Mouse (Mus musculus) hindbrain, postnatal 0 days (tissue): ENCODE results near the gene 2510009E07Rik. TPM values are rescaled to one million over a fixed set of nuclear protein-coding genes. Genes with fewer than 3 reads are reported as not detected.

Experiments
- ATAC-seq: fragments of 200-750 bp; cut with Nextera tagmentation; 2 replicates; pipeline ENCODE4 v1.8.0; 2017; ENCODE audit warnings: mild to moderate bottlenecking, moderate TSS enrichment, moderate library complexity
- DNase-seq: peaks from one replicate; pipeline ENCODE4 v3.0.0-alpha.2; 2015; ENCODE audit warnings: low spot score
- H3K27ac ChIP-seq: fragments of 300-500 bp; sonication (generic); 2 replicates; pipeline ENCODE4 v1.5.1; 2014; ENCODE audit warnings: mild to moderate bottlenecking
- H3K27me3 ChIP-seq: fragments of 300-500 bp; sonication (generic); 2 replicates; pipeline ENCODE4 v1.6.1; 2014; ENCODE audit warnings: low read length, mixed read lengths; ENCODE audit not compliant: insufficient read depth
- H3K36me3 ChIP-seq: fragments of 300-500 bp; sonication (generic); 2 replicates; pipeline ENCODE4 v1.6.1; 2014; ENCODE audit warnings: low read length, mixed read lengths; ENCODE audit not compliant: insufficient read depth
- H3K4me1 ChIP-seq: fragments of 300-500 bp; sonication (generic); 2 replicates; pipeline ENCODE4 v1.6.1; 2014; ENCODE audit warnings: antibody characterized with exemption, low read length, mixed read lengths; ENCODE audit not compliant: insufficient read depth
- H3K4me2 ChIP-seq: fragments of 300-500 bp; sonication (generic); 2 replicates; pipeline ENCODE4 v1.6.1; 2014; ENCODE audit warnings: low read depth, mild to moderate bottlenecking, low read length, moderate library complexity, mixed read lengths
- H3K4me3 ChIP-seq: fragments of 300-500 bp; sonication (generic); 2 replicates; pipeline ENCODE4 v1.5.1; 2014; ENCODE audit warnings: low read length
- H3K9ac ChIP-seq: fragments of 300-500 bp; sonication (generic); replicated peaks from 2 replicates; pipeline ENCODE4 v1.6.1; 2014; ENCODE audit warnings: mild to moderate bottlenecking, low read length, moderate library complexity, mixed read lengths
- H3K9me3 ChIP-seq: fragments of 300-500 bp; sonication (generic); 2 replicates; pipeline ENCODE4 v1.6.1; 2016; ENCODE audit warnings: low read length, mixed read lengths
- CTCF ChIP-seq: IDR thresholded peaks from 2 replicates; pipeline ENCODE4 v1.5.1; 2016; ENCODE audit warnings: antibody characterized with exemption, control low read depth, low read depth
- WGBS: fragments of 180-500 bp; shearing (Covaris S2); extraction: QIAGEN DNeasy Blood & Tissue Kit; methylation state at CpG from one replicate; pipeline ENCODE4 v1.1.7; 2014; 5-methylcytosine and 5-hydroxymethylcytosine counted together
- polyA plus RNA-seq: library from polyadenylated mRNA; unstranded; fragments of >200 nt; fragmentation: Nextera tagmentation; extraction: Ambion mirVana; gene quantifications from 2 replicates; pipeline ENCODE4 v1.2.1, GENCODE M21; 2015
- total RNA-seq: library from RNA; depleted of rRNA; stranded (reverse); fragments of >200 nt; gene quantifications from 2 replicates; pipeline ENCODE4 v1.2.3, GENCODE M21; 2014

2510009E07Rik gene
- total and polyA plus RNA-seq, 2 experiments from 2014 or later = 46.8 to 54.4 TPM

DNA sequence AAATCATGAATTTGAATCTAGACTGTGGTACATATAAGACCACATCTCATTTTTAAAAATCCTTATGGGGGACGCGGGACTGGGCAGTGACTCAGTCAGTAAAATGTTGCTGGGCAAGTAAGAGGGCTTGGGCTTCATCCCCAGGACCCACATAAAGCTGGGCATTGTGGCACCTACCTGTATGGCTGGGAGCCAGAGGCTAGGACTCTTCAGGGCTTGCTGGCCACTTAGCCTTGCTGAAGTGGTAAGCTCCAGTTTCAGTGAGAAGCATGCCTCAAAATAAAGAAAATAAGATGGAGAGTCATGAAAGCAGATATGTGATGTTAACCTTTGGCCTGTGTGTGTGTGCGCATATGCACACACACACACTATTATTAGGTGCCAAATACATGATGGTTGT is 33.0 kb upstream of the 2510009E07Rik start:
- no peak overlapping the region for H3K9ac ChIP-seq
- H3K27ac ChIP-seq = no peak overlapping the region
- WGBS = 90% methylated on average over 3 of the region's 3 CpGs
- H3K4me1 ChIP-seq = no peaks in the 10 kb centered on the region
- H3K9me3 ChIP-seq = no peaks in the 10 kb centered on the region
- DNase-seq = no peak
- no peak for ATAC-seq
- TF ChIP-seq CTCF = no peak
- no peak overlapping the region for H3K4me2 ChIP-seq
- no peak overlapping the region for H3K4me3 ChIP-seq
- no peaks in the 10 kb centered on the region for H3K36me3 ChIP-seq
- H3K27me3 ChIP-seq = no peaks in the 10 kb centered on the region

DNA sequence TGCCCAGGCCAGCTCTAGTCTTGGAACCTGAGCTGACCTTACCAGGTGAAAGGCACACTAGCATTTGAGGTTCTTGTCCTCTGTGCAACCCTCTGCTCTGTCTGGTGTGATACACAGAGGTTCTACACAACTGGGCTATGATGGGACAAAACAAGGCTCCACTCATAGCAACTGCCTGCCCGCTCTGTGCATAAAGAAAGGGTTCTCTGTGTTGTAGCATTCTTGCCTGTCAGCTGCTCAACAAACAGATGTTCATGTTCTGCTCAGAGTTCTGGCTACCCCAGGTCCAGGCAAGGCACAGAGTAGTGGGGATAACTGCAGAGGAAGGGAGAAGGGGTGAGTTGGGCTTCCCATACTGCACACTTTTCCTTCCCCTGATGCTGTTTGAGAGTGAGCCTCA is 29.8 kb upstream of the 2510009E07Rik start:
- 79% methylated on average over 1 of the region's 1 CpGs for WGBS
- TF ChIP-seq CTCF = no peak
- no peak overlapping the region for H3K27ac ChIP-seq

DNA sequence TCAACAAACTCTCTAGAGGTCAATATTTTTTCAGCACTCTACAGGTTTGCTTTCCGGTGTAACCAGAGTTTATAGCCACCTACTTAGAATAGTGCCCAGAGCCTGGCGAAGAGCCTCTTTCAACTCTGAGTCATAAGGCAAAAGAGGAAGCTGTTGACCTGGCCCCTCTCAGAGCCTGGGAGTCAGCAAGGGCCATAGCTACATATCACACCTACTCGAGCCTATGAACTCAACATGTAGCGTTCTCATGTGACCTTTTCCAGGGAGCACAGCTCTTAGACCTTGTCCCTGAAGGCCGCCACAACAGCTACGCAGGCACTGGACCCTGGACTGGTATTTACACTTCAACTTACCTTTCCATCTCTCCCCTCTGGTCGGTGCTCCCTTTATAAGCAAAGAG is 25.3 kb upstream of the 2510009E07Rik start:
- Histone ChIP-seq H3K9me3 (no peaks in the 10 kb centered on the region), H3K36me3 (no peaks in the 10 kb centered on the region), H3K4me2 (no peak overlapping the region), H3K9ac (no peak overlapping the region), H3K4me1 (no peaks in the 10 kb centered on the region), H3K27me3 (no peaks in the 10 kb centered on the region), H3K4me3 (no peak overlapping the region), H3K27ac (no peak overlapping the region)
- 95% methylated on average over 7 of the region's 7 CpGs for WGBS
- DNase-seq (no peak), ATAC-seq (no peak)
- no peak for TF ChIP-seq CTCF

More for the DNA sequence above, 29.8 kb upstream of the 2510009E07Rik start:
- Histone ChIP-seq H3K36me3 (no peaks in the 10 kb centered on the region), H3K4me2 (no peak overlapping the region), H3K9me3 (no peaks in the 10 kb centered on the region), H3K27me3 (no peaks in the 10 kb centered on the region), H3K4me3 (no peak overlapping the region), H3K9ac (no peak overlapping the region), H3K4me1 (no peaks in the 10 kb centered on the region)
- ATAC-seq (no peak), DNase-seq (no peak)

DNA sequence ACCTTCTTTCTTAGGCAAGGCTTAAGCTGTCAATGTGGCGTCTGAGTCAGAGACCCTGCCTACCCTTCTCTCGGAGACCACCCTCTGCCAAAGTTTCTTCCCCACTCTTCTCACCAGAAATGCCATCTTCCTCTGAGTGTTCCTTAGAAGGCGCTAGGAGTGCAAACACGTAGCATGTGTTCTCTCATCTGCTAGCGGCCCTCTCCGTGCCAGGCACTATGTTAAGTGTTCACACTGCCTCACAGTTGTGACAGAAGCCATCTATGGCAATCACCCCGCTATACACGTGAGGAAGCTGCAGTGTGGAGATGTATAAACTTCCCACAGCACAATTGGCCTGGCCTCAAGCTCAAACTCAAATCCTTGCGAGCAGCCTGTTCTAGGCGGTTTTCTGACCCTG is 20.1 kb upstream of the 2510009E07Rik start:
- DNase-seq = no peak
- Histone ChIP-seq H3K9ac (no peak overlapping the region), H3K4me1 (no peaks in the 10 kb centered on the region), H3K4me2 (no peak overlapping the region), H3K4me3 (no peak overlapping the region), H3K27me3 (no peaks in the 10 kb centered on the region), H3K9me3 (0 out of 2 replicates have a peak, but pooled peaks cover 2% of the 10 kb centered on the region), H3K36me3 (no peaks in the 10 kb centered on the region), H3K27ac (no peak overlapping the region)
- no peak for ATAC-seq
- TF ChIP-seq CTCF = no peak
- WGBS = 90% methylated on average over 10 of the region's 10 CpGs

DNA sequence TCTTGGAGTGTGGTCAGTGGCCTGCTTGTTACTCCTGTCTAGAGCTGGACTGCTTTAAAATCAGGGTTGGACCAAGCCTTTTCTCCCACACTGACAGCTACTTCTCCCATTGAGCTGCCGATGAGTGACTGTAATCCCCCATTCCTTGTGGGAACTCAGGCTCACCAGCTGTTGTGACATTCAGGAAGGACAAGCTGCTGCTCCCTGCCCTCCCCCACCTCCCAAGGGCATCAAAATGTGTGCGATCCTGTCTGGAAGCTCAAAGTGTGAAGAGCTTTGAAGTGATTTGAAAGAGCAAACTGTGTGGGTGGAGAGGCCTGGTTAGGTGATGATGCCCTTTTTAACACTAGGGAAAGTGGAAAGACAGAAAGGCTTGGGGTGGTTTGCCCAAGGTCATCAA is 15.9 kb upstream of the 2510009E07Rik start:
- no peaks in the 10 kb centered on the region for H3K4me1 ChIP-seq
- TF ChIP-seq CTCF = no peak
- no peak for ATAC-seq
- H3K9me3 ChIP-seq = 0 out of 2 replicates have a peak, but pooled peaks cover 2% of the 10 kb centered on the region
- no peak for DNase-seq
- no peaks in the 10 kb centered on the region for H3K36me3 ChIP-seq
- H3K4me3 ChIP-seq = no peak overlapping the region
- no peak overlapping the region for H3K9ac ChIP-seq
- H3K4me2 ChIP-seq = no peak overlapping the region
- no peak overlapping the region for H3K27ac ChIP-seq
- 36% methylated on average over 2 of the region's 2 CpGs for WGBS
- H3K27me3 ChIP-seq = no peaks in the 10 kb centered on the region

DNA sequence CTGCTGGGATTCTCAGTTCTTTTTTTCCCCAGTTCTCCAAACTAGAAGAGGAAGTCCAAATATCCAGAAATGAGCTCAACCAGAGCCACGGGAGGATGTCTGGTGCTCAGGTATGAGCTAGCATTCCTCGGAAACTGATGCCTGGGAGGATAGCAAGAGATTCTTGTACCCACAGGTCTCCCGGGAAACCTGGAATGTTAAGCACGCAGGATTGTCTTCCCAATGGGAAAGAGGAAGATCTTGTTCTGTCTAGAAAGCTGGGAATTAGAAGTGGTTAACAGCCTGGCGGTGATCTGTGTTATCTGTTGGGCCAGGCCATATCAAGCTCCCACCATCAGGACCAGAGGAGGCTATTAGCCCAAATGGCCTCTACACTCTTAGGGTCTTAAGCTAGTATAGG is 10.2 kb upstream of the 2510009E07Rik start:
- Histone ChIP-seq H3K9me3 (0 out of 2 replicates have a peak, but pooled peaks cover 3% of the 10 kb centered on the region), H3K9ac (no peak overlapping the region), H3K36me3 (no peaks in the 10 kb centered on the region), H3K4me2 (no peak overlapping the region), H3K27me3 (no peaks in the 10 kb centered on the region), H3K4me1 (no peaks in the 10 kb centered on the region), H3K27ac (no peak overlapping the region), H3K4me3 (no peak overlapping the region)
- 51% methylated on average over 5 of the region's 5 CpGs for WGBS
- no peak for ATAC-seq
- no peak for DNase-seq
- no peak for TF ChIP-seq CTCF

DNA sequence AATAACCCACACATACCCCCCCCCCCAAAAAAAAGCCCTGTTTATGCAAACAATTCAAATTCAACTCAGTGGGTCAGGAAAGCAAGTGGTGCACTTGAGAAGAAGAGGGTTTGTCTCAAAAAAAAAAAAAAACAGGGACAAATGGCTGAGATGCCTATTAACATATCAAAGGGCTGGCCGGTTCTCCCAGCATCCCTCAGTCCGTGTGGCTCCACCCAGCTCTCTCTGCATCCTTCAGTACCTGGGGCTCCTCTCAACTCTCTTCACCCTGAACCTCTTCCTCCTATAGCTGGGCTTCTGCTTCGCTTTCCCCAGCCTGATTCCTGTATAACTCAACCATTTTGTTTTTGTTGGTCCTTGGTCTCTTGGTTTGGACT is 7.8 kb upstream of the 2510009E07Rik start:
- no peak overlapping the region for H3K9ac ChIP-seq
- DNase-seq = peak; percentile 34

More for the DNA sequence above, 7.8 kb upstream of the 2510009E07Rik start:
- ATAC-seq = peak; percentile 64; the same call in 1 of the 2 replicates
- no peak for TF ChIP-seq CTCF
- no peaks in the 10 kb centered on the region for H3K27me3 ChIP-seq
- H3K36me3 ChIP-seq = no peaks in the 10 kb centered on the region
- peak overlapping the region; percentile 43 for H3K4me2 ChIP-seq
- no peak overlapping the region for H3K4me3 ChIP-seq
- no peak overlapping the region for H3K27ac ChIP-seq
- 8% methylated on average over 3 of the region's 3 CpGs for WGBS
- H3K9me3 ChIP-seq = 0 out of 2 replicates have a peak, but pooled peaks cover 3% of the 10 kb centered on the region
- H3K4me1 ChIP-seq = no peaks in the 10 kb centered on the region
